Mouse (Mus musculus): ENCODE data around the gene Idnk. TPM values are rescaled to one million over a fixed set of nuclear protein-coding genes. Genes with fewer than 3 reads are reported as not detected.

Idnk gene
- polyA plus RNA-seq, 1 experiment from 2014 or later, result 44.2 TPM

DNA sequence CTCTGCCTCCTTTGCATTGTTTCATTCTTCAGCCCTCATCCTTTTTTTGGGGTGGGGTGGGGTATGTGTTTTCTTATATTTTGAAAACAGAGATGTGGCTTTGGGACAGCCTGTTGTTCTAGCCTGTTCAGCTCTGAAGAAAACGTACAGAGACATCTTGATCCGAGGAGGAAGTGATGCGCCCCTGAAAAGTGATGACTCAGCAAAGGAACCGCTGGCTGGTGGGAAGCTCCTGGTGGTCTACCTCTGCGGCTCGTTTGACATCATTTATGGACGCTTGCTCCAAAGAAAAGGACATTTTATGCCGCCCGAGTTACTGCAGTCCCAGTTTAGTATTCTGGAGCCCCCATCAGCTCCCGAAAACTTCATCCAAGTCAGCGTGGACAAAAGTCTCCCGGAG is 5.9 kb downstream of the Idnk start:
- Histone ChIP-seq H3K27ac (replicated peaks; ENCODE audit: low read depth, low read length) (no peak overlapping the region), H3K9ac (replicated peaks; ENCODE audit: low read length) (no peak overlapping the region), H3K27me3 (ENCODE audit: control insufficient read depth, insufficient read depth, low read length) (no peaks in the 10 kb centered on the region), H3K9me3 (replicated peaks; ENCODE audit: control insufficient read depth, low read length) (no peaks in the 10 kb centered on the region), H3K4me1 (ENCODE audit: control insufficient read depth, insufficient read depth, low read length) (no peaks in the 10 kb centered on the region), H3K4me2 (ENCODE audit: low read depth, low read length) (no peak overlapping the region), H3K4me3 (ENCODE audit: low read depth, low read length) (no peak overlapping the region), H3K36me3 (replicated peaks; ENCODE audit: control insufficient read depth, insufficient read depth, low read depth, low read length) (peaks cover 5% of the 10 kb centered on the region; the same call in 1 of the 2 replicates)
- DNase-seq (ENCODE audit: low spot score) (no peak), ATAC-seq (replicated peaks; ENCODE audit: insufficient number of reproducible peaks, low FRiP score, low TSS enrichment, low read depth) (no peak)
- 96% methylated on average over 12 of the region's 12 CpGs for WGBS

DNA sequence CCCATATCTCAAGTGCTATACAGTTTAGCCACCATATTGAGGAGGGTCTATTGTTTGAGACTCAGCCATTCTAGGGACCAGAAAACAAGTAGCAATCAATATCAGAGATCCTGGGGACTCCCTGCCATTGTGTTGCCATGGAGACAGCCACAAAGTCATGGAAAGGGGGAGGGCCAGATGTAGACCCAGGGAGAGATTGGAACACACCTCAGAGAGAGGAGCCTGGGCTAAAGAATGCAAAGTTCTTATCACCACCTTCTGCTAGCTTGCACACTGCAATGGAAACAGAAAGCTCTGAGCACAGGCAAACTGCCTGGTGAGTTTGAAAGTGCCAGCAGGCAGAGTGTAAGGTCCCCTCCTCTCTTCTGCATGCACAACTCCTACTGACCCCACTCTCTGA is 10.7 kb downstream of the Idnk start:
- H3K36me3 ChIP-seq (replicated peaks; ENCODE audit: control insufficient read depth, insufficient read depth, low read depth, low read length), result no peaks in the 10 kb centered on the region; the same call in 1 of the 2 replicates

DNA sequence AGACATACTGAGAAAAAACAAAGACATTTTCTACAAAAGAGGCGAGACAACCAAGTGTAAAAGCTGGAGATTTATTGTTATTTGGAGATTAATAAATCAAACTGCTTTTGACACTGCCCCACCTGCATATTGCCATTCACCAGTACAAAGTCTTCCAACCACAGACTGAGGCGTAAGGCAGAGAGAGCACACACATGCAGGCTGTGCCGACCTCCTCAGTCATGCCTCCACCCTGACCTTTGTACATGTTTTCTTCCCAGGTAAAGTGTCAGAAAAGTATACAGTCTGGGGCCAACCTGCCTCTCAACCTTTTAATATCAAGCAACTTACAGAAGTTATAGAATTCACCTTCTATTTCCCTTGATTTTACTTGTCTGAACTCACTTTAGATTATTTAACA is 18.7 kb downstream of the Idnk start:
- H3K36me3 ChIP-seq (replicated peaks; ENCODE audit: control insufficient read depth, insufficient read depth, low read depth, low read length), result peaks cover 3% of the 10 kb centered on the region

More for the DNA sequence above, 10.7 kb downstream of the Idnk start:
- DNase-seq (ENCODE audit: low spot score) (no peak), ATAC-seq (replicated peaks; ENCODE audit: insufficient number of reproducible peaks, low FRiP score, low TSS enrichment, low read depth) (no peak)
- no peaks in the 10 kb centered on the region for H3K9me3 ChIP-seq (replicated peaks; ENCODE audit: control insufficient read depth, low read length)
- H3K4me1 ChIP-seq (ENCODE audit: control insufficient read depth, insufficient read depth, low read length), result no peaks in the 10 kb centered on the region
- H3K4me2 ChIP-seq (ENCODE audit: low read depth, low read length), result no peak overlapping the region
- no peaks in the 10 kb centered on the region for H3K27me3 ChIP-seq (ENCODE audit: control insufficient read depth, insufficient read depth, low read length)
- H3K4me3 ChIP-seq (ENCODE audit: low read depth, low read length), result no peak overlapping the region
- H3K27ac ChIP-seq (replicated peaks; ENCODE audit: low read depth, low read length), result no peak overlapping the region
- no peak overlapping the region for H3K9ac ChIP-seq (replicated peaks; ENCODE audit: low read length)

DNA sequence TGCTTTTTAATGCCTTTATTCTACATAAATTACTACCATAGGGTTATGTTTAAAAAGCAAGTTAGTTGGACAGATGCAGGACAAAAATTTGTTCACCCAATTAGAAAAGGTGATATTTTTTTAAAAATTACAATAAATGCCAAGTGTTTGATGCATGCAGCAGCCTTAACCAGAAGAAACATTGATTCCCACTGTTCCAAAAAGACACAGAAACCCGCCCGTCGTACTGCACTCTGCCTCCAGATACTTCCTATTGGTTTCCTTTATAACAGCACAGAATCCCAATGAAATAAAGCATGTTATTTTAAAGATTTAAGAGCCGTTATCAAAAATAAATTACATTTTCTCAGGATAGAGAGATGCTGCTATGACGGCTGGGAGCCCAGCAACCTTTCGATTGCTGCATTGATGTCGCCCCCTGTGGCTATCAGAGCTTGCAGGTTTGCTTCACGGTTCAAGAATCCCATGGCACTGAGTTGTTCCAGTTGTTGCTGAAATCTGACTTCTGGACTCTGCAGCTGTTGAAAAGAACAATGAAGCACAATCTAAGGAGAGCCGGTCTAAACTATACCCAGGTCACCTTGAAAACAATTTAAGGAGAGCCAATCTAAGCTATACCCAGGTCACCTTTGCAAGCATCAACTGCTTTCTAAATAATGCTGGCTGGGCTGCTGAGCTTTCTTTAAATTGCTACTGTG is 20.2 kb downstream of the Idnk start:
- H3K27me3 ChIP-seq (ENCODE audit: control insufficient read depth, insufficient read depth, low read length), result no peaks in the 10 kb centered on the region
- no peak overlapping the region for H3K27ac ChIP-seq (replicated peaks; ENCODE audit: low read depth, low read length)
- WGBS, result 92% methylated on average over 9 of the region's 9 CpGs
- no peak overlapping the region for H3K4me3 ChIP-seq (ENCODE audit: low read depth, low read length)
- no peaks in the 10 kb centered on the region for H3K9me3 ChIP-seq (replicated peaks; ENCODE audit: control insufficient read depth, low read length)
- H3K36me3 ChIP-seq (replicated peaks; ENCODE audit: control insufficient read depth, insufficient read depth, low read depth, low read length), result peaks cover 3% of the 10 kb centered on the region
- DNase-seq (ENCODE audit: low spot score) (no peak), ATAC-seq (replicated peaks; ENCODE audit: insufficient number of reproducible peaks, low FRiP score, low TSS enrichment, low read depth) (no peak)
- H3K9ac ChIP-seq (replicated peaks; ENCODE audit: low read length), result no peak overlapping the region
- no peaks in the 10 kb centered on the region for H3K4me1 ChIP-seq (ENCODE audit: control insufficient read depth, insufficient read depth, low read length)
- H3K4me2 ChIP-seq (ENCODE audit: low read depth, low read length), result no peak overlapping the region

More for the DNA sequence above, 18.7 kb downstream of the Idnk start:
- Histone ChIP-seq H3K9me3 (replicated peaks; ENCODE audit: control insufficient read depth, low read length) (no peaks in the 10 kb centered on the region), H3K4me3 (ENCODE audit: low read depth, low read length) (no peak overlapping the region), H3K4me2 (ENCODE audit: low read depth, low read length) (no peak overlapping the region), H3K27ac (replicated peaks; ENCODE audit: low read depth, low read length) (no peak overlapping the region), H3K4me1 (ENCODE audit: control insufficient read depth, insufficient read depth, low read length) (no peaks in the 10 kb centered on the region), H3K27me3 (ENCODE audit: control insufficient read depth, insufficient read depth, low read length) (no peaks in the 10 kb centered on the region), H3K9ac (replicated peaks; ENCODE audit: low read length) (no peak overlapping the region)
- WGBS, result 89% methylated on average over 3 of the region's 3 CpGs
- no peak for DNase-seq (ENCODE audit: low spot score)
- no peak for ATAC-seq (replicated peaks; ENCODE audit: insufficient number of reproducible peaks, low FRiP score, low TSS enrichment, low read depth)

DNA sequence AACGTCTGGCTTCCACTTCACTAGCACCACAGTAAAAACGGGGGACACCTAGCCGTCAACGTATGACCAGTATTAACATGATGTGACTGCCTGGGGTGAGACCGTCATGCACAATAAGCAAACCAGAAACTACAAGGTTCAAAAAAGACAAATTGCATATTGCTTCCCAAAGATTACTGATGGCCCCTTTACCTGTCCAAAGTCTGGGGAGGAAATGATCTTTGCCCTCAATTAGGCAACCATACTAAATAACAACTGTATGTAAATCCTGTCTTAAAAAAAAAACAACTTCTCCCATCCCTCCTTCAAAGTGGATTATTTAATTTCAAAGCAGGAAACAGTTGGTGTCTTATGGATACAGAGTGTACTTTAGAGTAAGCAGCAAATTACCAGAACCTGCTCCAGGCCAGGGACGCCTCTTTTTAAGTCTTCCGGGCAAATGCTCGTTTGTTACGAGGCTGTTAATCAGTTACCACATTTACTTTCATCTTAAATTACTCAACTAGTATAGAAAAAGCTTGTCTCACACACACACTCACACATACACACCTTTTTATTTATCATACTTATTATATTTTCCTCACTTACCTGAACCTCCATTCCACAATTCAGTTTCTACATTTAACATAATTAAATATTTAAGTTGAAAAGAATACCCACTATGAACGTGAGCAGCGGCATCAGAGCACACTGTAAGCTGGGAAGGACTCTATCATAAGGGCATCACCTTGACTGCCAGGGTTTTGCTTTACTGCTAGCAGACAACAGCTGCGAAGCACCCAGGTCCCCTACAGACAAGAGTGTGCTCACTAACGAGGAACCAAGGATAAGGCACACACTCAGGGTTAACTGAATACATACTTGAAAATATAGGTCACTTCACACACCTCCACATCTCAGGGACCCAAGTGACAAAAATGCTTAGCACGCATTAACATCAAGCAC is 24.4 kb downstream of the Idnk start:
- ATAC-seq (replicated peaks; ENCODE audit: insufficient number of reproducible peaks, low FRiP score, low TSS enrichment, low read depth), result no peak
- Histone ChIP-seq H3K9me3 (replicated peaks; ENCODE audit: control insufficient read depth, low read length) (no peaks in the 10 kb centered on the region), H3K4me2 (ENCODE audit: low read depth, low read length) (no peak overlapping the region), H3K27me3 (ENCODE audit: control insufficient read depth, insufficient read depth, low read length) (no peaks in the 10 kb centered on the region), H3K4me1 (ENCODE audit: control insufficient read depth, insufficient read depth, low read length) (no peaks in the 10 kb centered on the region), H3K36me3 (replicated peaks; ENCODE audit: control insufficient read depth, insufficient read depth, low read depth, low read length) (peaks cover 3% of the 10 kb centered on the region), H3K4me3 (ENCODE audit: low read depth, low read length) (no peak overlapping the region), H3K27ac (replicated peaks; ENCODE audit: low read depth, low read length) (no peak overlapping the region), H3K9ac (replicated peaks; ENCODE audit: low read length) (no peak overlapping the region)
- no peak for DNase-seq (ENCODE audit: low spot score)
- 91% methylated on average over 14 of the region's 14 CpGs for WGBS

DNA sequence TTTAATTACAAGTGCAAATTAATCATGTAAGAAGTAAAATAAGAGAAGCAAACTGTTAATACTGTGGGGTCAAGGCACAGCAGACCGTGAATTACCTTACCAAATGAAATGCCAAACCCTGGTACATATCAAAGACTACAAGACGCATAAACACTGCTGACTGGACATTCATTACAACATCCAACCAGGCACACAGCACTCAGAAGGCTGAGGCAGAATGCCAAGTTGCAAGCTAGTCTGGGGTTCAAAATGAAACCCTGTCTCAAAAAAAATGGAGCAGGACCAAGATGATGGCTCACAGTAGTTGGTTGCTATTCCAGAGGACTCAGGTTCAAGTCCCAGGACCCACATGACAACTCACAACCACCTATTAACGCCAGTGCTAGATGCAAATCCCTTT is 26.7 kb downstream of the Idnk start:
- ATAC-seq (replicated peaks; ENCODE audit: insufficient number of reproducible peaks, low FRiP score, low TSS enrichment, low read depth), result no peak
- no peaks in the 10 kb centered on the region; the same call in none of the 2 replicates for H3K36me3 ChIP-seq (replicated peaks; ENCODE audit: control insufficient read depth, insufficient read depth, low read depth, low read length)
- WGBS, result 86% methylated on average over 3 of the region's 3 CpGs

DNA sequence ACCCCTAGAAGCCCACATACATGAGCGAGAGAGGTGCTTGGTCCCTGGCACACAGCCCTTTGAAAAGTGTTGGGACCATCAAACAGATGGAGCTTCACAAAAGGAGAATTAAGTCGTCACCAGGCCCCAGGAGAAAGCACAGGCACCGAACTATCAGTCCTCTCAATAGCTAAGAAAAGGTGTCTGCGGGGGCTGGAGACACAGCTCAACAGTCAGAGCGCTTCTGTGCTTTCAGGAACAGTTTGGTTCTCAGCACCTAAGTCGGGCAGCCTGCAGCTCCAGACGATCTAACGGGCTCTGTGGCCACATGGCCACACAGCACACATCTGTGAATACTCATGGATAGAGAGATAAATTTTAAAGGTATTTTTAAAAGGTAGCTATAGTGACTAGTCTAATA is 28.8 kb downstream of the Idnk start:
- ATAC-seq (replicated peaks; ENCODE audit: insufficient number of reproducible peaks, low FRiP score, low TSS enrichment, low read depth), result no peak
- H3K27ac ChIP-seq (replicated peaks; ENCODE audit: low read depth, low read length), result no peak overlapping the region
- H3K36me3 ChIP-seq (replicated peaks; ENCODE audit: control insufficient read depth, insufficient read depth, low read depth, low read length), result peaks cover 3% of the 10 kb centered on the region
- H3K27me3 ChIP-seq (ENCODE audit: control insufficient read depth, insufficient read depth, low read length), result no peaks in the 10 kb centered on the region
- no peak overlapping the region for H3K4me2 ChIP-seq (ENCODE audit: low read depth, low read length)
- DNase-seq (ENCODE audit: low spot score), result no peak
- 90% methylated on average over 8 of the region's 8 CpGs for WGBS
- H3K4me3 ChIP-seq (ENCODE audit: low read depth, low read length), result no peak overlapping the region
- H3K9ac ChIP-seq (replicated peaks; ENCODE audit: low read length), result no peak overlapping the region
- H3K4me1 ChIP-seq (ENCODE audit: control insufficient read depth, insufficient read depth, low read length), result no peaks in the 10 kb centered on the region
- H3K9me3 ChIP-seq (replicated peaks; ENCODE audit: control insufficient read depth, low read length), result no peaks in the 10 kb centered on the region

More for the DNA sequence above, 26.7 kb downstream of the Idnk start:
- no peaks in the 10 kb centered on the region for H3K27me3 ChIP-seq (ENCODE audit: control insufficient read depth, insufficient read depth, low read length)
- no peaks in the 10 kb centered on the region for H3K9me3 ChIP-seq (replicated peaks; ENCODE audit: control insufficient read depth, low read length)
- no peak overlapping the region for H3K4me3 ChIP-seq (ENCODE audit: low read depth, low read length)
- H3K27ac ChIP-seq (replicated peaks; ENCODE audit: low read depth, low read length), result no peak overlapping the region
- DNase-seq (ENCODE audit: low spot score), result no peak
- H3K4me1 ChIP-seq (ENCODE audit: control insufficient read depth, insufficient read depth, low read length), result no peaks in the 10 kb centered on the region
- no peak overlapping the region for H3K9ac ChIP-seq (replicated peaks; ENCODE audit: low read length)
- no peak overlapping the region for H3K4me2 ChIP-seq (ENCODE audit: low read depth, low read length)

DNA sequence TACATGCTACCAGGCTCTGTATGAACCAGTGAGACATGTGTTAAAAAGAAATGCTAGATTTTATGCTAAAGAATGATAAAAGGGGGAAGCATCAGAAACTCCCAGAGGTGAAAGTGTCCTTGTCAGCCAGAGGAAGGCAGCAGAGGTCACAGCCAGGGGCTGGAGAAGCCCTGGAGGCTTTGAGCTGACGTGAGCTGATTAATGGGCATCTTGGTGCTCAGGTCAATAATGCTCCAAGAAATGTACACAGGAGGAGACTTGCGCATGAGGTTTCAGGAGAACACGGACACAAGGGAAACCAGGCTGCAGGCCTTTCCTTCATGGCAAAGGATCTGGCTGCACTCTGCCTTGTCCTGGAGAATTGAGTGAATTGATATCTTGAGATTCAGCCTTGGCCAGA is 30.3 kb downstream of the Idnk start:
- Histone ChIP-seq H3K27me3 (ENCODE audit: control insufficient read depth, insufficient read depth, low read length) (no peaks in the 10 kb centered on the region), H3K9me3 (replicated peaks; ENCODE audit: control insufficient read depth, low read length) (no peaks in the 10 kb centered on the region), H3K4me2 (ENCODE audit: low read depth, low read length) (no peak overlapping the region), H3K4me1 (ENCODE audit: control insufficient read depth, insufficient read depth, low read length) (no peaks in the 10 kb centered on the region), H3K36me3 (replicated peaks; ENCODE audit: control insufficient read depth, insufficient read depth, low read depth, low read length) (peaks cover 10% of the 10 kb centered on the region), H3K27ac (replicated peaks; ENCODE audit: low read depth, low read length) (no peak overlapping the region), H3K4me3 (ENCODE audit: low read depth, low read length) (no peak overlapping the region), H3K9ac (replicated peaks; ENCODE audit: low read length) (no peak overlapping the region)
- DNase-seq (ENCODE audit: low spot score) (no peak), ATAC-seq (replicated peaks; ENCODE audit: insufficient number of reproducible peaks, low FRiP score, low TSS enrichment, low read depth) (no peak)
- 95% methylated on average over 3 of the region's 3 CpGs for WGBS
